Mouse (Mus musculus) MEL (cell line): ENCODE results near the gene 9630041A04Rik.

Experiments
- CHD1 ChIP-seq: IDR thresholded peaks from 2 replicates; pipeline ENCODE4 v1.6.1; 2012; ENCODE audit warnings: low read depth, mild to moderate bottlenecking, inconsistent platforms, low read length, improper control_type of control experiment
- E2F4 ChIP-seq: IDR thresholded peaks from 2 replicates; pipeline ENCODE4 v1.6.1; 2011; ENCODE audit warnings: low read depth, low read length, improper control_type of control experiment, borderline replicate concordance
- EP300 ChIP-seq, 2 experiments: IDR thresholded peaks; 2 replicates each; pipeline ENCODE4 v1.6.1; 2011; ENCODE audit warnings: improper control_type of control experiment in 2 of 2, low read length in 2 of 2, low read depth in 1 of 2, mild to moderate bottlenecking in 1 of 2
- ETS1 ChIP-seq: IDR thresholded peaks from 2 replicates; pipeline ENCODE4 v1.6.1; 2012; ENCODE audit warnings: low read depth, mild to moderate bottlenecking, inconsistent platforms, low read length, improper control_type of control experiment, moderate library complexity
- NELFE ChIP-seq: IDR thresholded peaks from 2 replicates; pipeline ENCODE4 v1.6.1; 2011; ENCODE audit warnings: low read depth, low read length, improper control_type of control experiment
- POLR2A ChIP-seq, 2 experiments: IDR thresholded peaks; 2 replicates each; pipeline ENCODE4 v1.6.1; 2011 to 2012; ENCODE audit warnings: low read length in 2 of 2, mild to moderate bottlenecking in 2 of 2, control low read depth in 1 of 2, improper control_type of control experiment in 1 of 2, low read depth in 1 of 2, moderate library complexity in 1 of 2; ENCODE audit not compliant: control insufficient read depth in 1 of 2, insufficient read depth in 1 of 2, poor library complexity in 1 of 2
- TAL1 ChIP-seq: IDR thresholded peaks from 2 replicates; pipeline ENCODE4 v1.6.1; 2012; ENCODE audit warnings: mild to moderate bottlenecking, inconsistent platforms, low read length, moderate library complexity, mixed read lengths
- UBTF ChIP-seq: IDR thresholded peaks from 2 replicates; pipeline ENCODE4 v1.6.1; 2012; ENCODE audit warnings: low read depth, mild to moderate bottlenecking, inconsistent platforms, low read length, improper control_type of control experiment, moderate library complexity, borderline replicate concordance; ENCODE audit not compliant: insufficient read depth
- ZC3H11A ChIP-seq: IDR thresholded peaks from 2 replicates; pipeline ENCODE4 v1.6.1; 2012; ENCODE audit warnings: low read depth, mild to moderate bottlenecking, inconsistent platforms, low read length, improper control_type of control experiment
- ZKSCAN1 ChIP-seq: IDR thresholded peaks from 2 replicates; pipeline ENCODE4 v1.6.1; 2012; ENCODE audit warnings: low read depth, mild to moderate bottlenecking, inconsistent platforms, low read length, improper control_type of control experiment, moderate library complexity

GRCm38 (mm10) chr9:101938066-101938465 lies 76.4 kb downstream of the 9630041A04Rik start:
- TF ChIP-seq NELFE (no peak), EP300 (IDR thresholded peaks at IDR 0.05; ENCODE audit: low read depth in 1 of 2, low read length in 2 of 2) (no peak), ZC3H11A (no peak), ETS1 (no peak), ZKSCAN1 (no peak), UBTF (no peak), TAL1 (no peak), POLR2A (IDR thresholded peaks at IDR 0.05; ENCODE audit: control insufficient read depth in 1 of 2, insufficient read depth in 1 of 2, low read depth in 1 of 2, low read length in 2 of 2, poor library complexity in 1 of 2) (no peak), CHD1 (no peak), E2F4 (no peak)
